Mouse (Mus musculus) c-Kit-positive CD71-positive TER-119-positive erythroid progenitor cells, embryonic 14.5 days (primary cell): ENCODE results near the gene AC134908.4.

Source experiments
- DNase-seq: peaks from one replicate; pipeline ENCODE4 v3.0.0-alpha.2; 2013; ENCODE audit warnings: low spot score

Gene AC134908.4

DNA sequence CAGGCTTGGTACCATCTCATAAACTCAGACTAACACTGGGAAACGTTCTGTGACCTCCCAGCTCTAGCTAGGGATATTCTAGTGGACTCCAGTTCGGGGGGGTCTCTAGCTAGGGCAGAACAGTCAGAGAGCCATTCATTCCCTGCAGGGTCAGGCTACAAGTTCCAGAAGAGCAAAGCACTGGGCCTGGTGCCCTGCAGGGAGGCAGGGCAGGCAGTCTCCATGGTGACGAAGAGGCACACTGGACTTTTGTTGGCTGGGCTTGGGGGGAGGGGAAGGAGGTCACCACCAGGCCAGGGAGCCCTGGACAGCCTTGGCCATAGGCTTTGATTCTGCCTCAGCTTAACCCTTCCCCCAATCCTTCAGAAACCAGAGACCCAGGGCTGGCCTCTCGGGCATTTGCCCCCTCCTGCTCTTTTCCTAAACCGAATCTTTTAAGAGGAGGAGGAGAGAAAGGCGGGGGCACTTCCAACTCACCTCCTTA lies at the start of gene AC134908.4:
AC134908.4 (minus strand) TSS at position 51 of the 484 bp plus-strand sequence.
- no peak for DNase-seq

DNA sequence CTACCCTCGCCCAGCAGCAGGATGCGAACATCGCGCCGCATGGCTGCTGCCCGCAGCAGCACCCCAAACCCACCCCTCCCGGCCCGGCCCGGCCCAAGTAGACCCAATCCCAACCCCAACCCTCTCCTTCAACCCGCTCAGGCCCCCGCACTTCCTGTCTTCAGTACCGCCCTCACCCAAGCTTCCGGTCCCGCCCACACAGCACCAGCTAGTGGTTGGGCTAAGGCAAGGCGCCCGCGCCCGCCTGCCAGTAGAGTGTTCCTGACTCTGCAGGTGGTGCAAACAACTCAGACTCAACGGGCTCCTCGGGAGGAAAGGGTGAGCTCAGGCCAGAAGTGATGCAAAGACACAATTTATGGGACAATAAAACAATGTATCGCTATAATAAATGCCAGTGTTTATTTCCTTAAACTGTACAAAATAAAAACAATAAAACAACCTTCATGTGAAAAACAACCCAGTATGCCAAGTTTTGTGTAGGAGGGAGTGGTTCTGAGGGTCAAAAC lies 49.0 kb upstream of the AC134908.4 start, which contains the start of gene Rhot2:
Rhot2 (minus strand) TSS at position 456 of the 506 bp plus-strand sequence.
- DNase-seq, result peak; percentile 90

DNA sequence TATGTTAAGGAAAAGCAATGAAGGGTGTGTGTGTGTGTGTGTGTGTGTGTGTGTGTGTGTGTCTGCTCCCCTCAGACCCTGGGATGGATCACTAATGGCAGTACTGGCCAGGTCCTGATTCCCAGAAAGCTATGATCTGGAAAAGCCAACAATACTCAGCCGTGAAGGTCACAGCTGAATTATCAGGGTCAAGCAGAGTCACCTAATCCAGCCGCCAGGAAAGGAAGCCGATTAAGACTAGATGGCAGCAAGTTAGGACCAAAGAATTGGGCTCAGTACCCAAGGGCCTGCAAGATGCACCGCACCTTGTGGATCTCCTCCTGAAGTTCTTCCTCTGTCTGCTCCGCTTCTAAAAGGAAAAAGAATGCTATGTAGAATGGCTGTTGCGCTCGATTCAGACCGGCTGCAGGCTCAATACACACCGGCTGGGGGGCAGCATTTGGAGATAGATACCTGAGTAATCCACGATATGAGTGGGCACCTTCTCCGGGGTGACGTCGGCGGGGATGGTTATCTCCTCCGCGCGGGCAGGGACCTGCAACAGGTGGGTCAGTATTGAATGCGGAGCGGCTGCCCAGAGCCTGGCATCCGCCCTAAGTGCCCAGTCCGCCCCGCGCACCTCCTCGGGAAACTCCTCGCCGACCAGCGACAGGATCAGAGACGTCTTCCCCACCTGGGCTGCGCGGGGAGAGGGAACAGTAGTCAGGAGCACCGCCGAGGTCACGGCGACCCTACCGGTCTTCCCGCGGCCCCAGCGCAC lies 48.4 kb upstream of the AC134908.4 start:
- no peak for DNase-seq

DNA sequence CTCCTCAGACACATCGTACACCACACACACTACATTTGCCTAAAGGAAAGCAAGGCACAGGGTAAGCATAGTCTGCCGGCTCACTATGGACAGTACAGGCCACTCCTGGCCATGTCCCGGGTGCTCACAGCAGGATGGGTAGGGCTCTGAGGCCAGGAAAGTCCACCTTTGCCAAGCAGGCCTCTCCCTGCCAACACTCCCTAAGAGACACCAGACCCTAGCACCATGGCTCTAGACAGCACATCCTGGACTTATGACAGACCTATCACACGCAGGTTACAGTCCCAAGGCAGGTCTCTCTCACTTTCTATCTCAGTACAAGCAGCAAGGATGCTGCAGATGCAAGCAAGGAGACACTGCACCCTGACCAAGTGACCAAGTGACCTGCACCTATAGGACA lies 47.7 kb upstream of the AC134908.4 start:
- no peak for DNase-seq

- DNase-seq, result no peak
Observed at GRCm38 (mm10) chr17:25842509-25842908, 47.0 kb upstream of the AC134908.4 start.

GRCm38 (mm10) chr17:25841117-25841880 lies 45.8 kb upstream of the AC134908.4 start, which contains the start of gene Gm20683:
Gene Gm20683 (minus strand): TSS chr17:25841763.
- DNase-seq, result no peak

DNA sequence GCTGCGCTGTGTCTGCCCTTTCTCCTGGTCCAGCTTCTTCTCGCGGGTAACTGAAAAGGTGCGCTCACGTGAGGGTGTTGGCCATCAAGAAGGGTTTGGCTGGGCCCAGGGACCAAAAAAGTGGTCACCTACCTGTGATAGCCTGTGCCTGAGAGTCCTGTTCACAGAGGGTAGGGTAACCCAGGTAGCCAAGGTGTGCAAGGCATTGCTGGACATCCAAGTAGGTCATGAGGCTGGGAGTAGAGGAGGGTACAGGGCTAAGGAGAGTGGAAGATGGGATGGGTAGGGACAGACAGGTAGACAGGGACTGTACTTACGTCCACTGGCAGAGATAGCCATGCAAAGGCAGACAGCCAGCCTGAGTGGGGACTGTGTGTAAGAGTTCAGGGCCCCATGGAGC lies 45.1 kb upstream of the AC134908.4 start:
- DNase-seq, result no peak

- DNase-seq, result no peak
Observed at GRCm38 (mm10) chr17:25839455-25840235, 44.2 kb upstream of the AC134908.4 start.

DNA sequence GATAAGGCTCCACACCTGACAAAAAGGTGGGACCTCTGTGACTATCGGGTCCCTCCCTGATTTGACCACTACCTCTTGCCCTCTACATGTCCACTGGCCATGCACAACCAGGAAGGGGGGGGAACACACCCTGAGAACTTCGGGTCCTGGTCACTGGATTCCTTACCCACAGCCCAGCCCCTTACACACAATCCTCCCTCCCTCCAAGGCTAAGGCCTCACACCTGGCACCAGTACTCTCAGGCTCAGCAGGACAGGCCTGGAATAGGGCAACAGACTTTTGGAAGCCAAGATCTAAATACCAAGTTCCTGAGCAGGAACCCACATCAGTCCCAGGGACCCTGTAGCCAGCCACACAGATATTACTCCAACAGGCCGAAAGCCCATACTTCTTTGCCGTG lies 43.4 kb upstream of the AC134908.4 start:
- DNase-seq, result no peak

- DNase-seq, result no peak
Observed at GRCm38 (mm10) chr17:25837533-25837932, 42.1 kb upstream of the AC134908.4 start.

GRCm38 (mm10) chr17:25837076-25837410 lies 41.6 kb upstream of the AC134908.4 start, which contains the start of gene Rhbdl1:
Gene Rhbdl1 (minus strand): TSS chr17:25837295.
- DNase-seq, result no peak

GRCm38 (mm10) chr17:25836397-25837075 lies 41.1 kb upstream of the AC134908.4 start:
- no peak for DNase-seq

DNA sequence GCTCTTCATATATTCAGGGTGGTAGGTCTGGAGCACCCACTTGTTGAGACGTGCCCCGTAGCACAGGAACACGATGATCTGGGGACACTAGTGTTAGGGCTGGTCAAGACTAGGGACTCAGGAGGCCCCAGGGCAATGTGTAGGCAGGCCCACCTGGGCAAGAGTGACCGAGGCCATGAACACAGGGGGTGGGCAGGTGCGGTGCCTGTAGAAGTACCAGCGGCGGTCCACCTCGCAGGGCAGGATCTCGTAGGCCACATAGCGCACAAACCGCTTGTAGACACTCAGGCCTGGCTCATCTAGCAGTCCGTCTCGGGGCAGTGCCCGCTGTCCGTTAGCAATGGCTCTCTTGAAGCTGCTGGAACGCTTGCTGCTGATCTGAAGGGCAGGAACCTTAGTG lies 40.4 kb upstream of the AC134908.4 start:
- DNase-seq, result no peak

DNA sequence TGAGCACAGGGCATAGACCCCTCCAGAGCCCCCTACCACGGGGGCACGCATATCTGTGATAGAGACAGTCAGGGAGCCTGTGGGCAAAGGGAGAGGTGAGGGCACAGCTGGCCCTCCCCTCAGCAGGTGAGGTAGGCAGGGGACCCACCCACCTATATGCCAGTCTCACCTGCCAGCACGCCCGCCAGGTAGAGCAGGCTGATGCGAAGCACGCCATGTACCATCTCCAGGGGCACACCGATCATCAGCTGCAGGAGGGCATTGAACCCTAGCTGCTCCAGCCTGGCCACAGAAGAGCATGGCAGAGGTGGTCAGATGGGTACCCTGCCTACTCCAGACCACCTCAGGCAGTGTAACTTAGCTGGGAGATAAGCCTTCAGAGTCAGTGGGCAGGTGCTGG lies 39.8 kb upstream of the AC134908.4 start:
- DNase-seq, result no peak

DNA sequence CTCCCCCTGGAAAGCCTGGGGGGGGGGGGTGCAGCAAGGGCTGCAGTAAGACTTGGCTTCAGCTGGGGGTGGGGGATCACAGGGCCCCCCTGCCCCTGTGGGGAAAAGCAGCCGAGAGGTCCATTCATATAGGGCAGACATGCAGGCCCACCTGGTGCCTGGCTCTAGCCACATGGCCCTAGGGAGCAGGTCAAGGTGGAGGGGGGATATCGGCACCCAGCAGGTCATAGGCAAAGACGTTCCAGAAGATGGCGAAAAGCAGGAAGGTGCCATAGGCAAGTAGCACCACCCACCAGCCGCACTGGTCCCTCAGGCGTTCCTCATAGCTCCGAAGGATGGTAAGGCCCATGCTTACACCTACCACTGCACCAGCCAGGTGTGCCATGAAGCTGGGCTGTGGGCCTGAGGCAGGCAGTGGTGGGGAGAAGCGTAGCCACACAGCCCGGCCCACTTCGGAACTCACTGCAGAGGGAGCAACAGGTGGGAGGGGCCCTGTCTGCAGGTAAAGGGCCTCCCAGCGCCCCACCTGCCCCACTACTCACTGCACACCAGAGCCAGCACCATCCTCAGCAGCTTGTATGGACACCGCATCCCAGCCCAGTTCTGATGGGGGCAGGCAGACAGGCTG lies 39.2 kb upstream of the AC134908.4 start:
- DNase-seq, result no peak

DNA sequence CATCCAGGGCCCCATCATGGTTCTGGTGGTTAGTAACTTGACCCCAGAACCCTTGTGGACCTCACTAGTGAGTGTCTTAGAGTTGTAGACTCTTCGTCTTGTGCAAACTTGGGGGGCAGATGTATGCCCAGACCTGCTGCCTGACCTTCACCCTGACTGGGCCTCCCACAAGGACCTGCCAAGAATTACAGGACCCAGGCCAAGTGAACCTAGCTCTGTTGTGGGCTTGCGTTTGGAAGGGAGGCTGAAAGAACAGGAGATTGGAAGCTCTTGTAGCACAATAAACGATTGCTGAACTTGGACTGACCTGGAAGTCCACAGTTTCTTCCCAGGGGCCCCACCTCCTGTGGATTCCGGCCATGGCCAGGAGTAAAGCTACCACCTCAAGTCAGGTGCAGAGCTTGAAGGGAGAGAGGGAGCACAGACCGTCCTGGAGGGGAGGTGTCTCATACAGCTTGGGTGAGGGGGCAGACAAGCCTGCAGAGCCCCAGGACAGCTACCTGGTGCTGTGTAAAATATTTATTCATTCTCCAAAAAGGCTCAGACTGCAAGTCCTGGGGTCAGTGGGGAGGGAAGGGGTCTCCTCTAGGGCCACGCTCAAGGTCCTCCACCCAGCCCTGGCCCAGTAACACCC lies 38.6 kb upstream of the AC134908.4 start:
- DNase-seq, result no peak

- peak; percentile 61 for DNase-seq
Observed at GRCm38 (mm10) chr17:25833291-25833663, 37.8 kb upstream of the AC134908.4 start, which contains the start of gene Stub1. Gene Stub1 (minus strand): TSS chr17:25833404.

GRCm38 (mm10) chr17:25832436-25833290 lies 37.2 kb upstream of the AC134908.4 start:
- DNase-seq, result peak; percentile 98
